Mouse (Mus musculus) liver, embryonic 13.5 days (tissue): ENCODE measurements around the gene Zg16. TPM values are rescaled to one million over a fixed set of nuclear protein-coding genes. Genes with fewer than 3 reads are reported as not detected.
A peak's percentile ranks its signal among the peaks of the same experiment; 100 is the strongest.
"Not testable (repeated sequence)": the region's sequence is repeated elsewhere in the genome, so short reads cannot be mapped to it uniquely, and the experiment has no call there.

ENCODE experiments used
- ATAC-seq: fragments of 200-750 bp; cut with Nextera tagmentation; 2 replicates; pipeline ENCODE4 v1.8.0; 2017; ENCODE audit warnings: low read depth, mild to moderate bottlenecking, moderate number of reproducible peaks, moderate library complexity
- DNase-seq: peaks from one replicate; pipeline ENCODE4 v3.0.0; 2022
- H3K27ac ChIP-seq: fragments of 300-500 bp; sonication (generic); 2 replicates; pipeline ENCODE4 v1.5.1; 2015; ENCODE audit warnings: moderate library complexity, mild to moderate bottlenecking, inconsistent platforms
- H3K27me3 ChIP-seq: fragments of 300-500 bp; sonication (generic); 2 replicates; pipeline ENCODE4 v1.6.1; 2015; ENCODE audit warnings: mild to moderate bottlenecking, inconsistent platforms
- H3K36me3 ChIP-seq: fragments of 300-500 bp; sonication (generic); 2 replicates; pipeline ENCODE4 v1.6.1; 2015; ENCODE audit warnings: mild to moderate bottlenecking, inconsistent platforms
- H3K4me1 ChIP-seq: fragments of 300-500 bp; sonication (generic); replicated peaks from 2 replicates; pipeline ENCODE4 v1.6.1; 2015; ENCODE audit warnings: inconsistent platforms
- H3K4me2 ChIP-seq: fragments of 300-500 bp; sonication (generic); 2 replicates; pipeline ENCODE4 v1.6.1; 2015; ENCODE audit warnings: inconsistent platforms, mild to moderate bottlenecking, moderate library complexity
- H3K4me3 ChIP-seq: fragments of 300-500 bp; sonication (generic); replicated peaks from 2 replicates; pipeline ENCODE4 v1.5.1; 2015; ENCODE audit warnings: mild to moderate bottlenecking, inconsistent platforms
- H3K9ac ChIP-seq: fragments of 300-500 bp; sonication (generic); 2 replicates; pipeline ENCODE4 v1.6.1; 2015; ENCODE audit warnings: mild to moderate bottlenecking, inconsistent platforms
- H3K9me3 ChIP-seq: fragments of 300-500 bp; sonication (generic); replicated peaks from 2 replicates; pipeline ENCODE4 v1.6.1; 2016; ENCODE audit warnings: inconsistent platforms
- WGBS: fragments of 180-500 bp; shearing (Covaris S2); methylation state at CpG from one replicate; pipeline ENCODE4 v1.1.7; 2015; ENCODE audit not compliant: insufficient replicate concordance; 5-methylcytosine and 5-hydroxymethylcytosine counted together
- polyA plus RNA-seq: library from polyadenylated mRNA; unstranded; fragments of >200 nt; fragmentation: Nextera tagmentation; extraction: Ambion mirVana; gene quantifications from 2 replicates; pipeline ENCODE4 v1.2.1, GENCODE M21; 2015

The Zg16 gene
- polyA plus RNA-seq, 1 experiment from 2014 or later: not detected

DNA sequence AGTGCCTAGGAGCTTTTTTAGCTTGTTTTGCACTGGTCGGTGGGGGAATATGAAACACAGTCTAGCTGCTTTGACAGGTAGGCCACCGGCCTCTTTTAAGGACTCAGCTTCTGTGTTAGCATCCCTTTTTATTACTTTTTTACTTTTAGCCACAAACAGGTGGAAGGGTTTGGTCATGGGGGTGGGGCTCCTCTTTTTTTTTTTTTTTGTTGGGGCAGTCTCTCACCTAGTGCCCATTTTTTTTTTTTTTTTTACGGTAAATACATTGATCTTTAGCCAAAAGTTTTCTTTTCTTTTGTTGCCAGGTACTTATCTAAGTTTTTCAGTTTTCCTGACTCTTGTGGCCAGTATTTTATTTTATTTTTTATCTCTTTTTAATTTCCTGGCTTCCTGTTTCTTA, 955 bp upstream of the Zg16 start:
- no peak for DNase-seq
- no peak overlapping the region for H3K4me3 ChIP-seq
- WGBS: 42% methylated on average over 3 of the region's 3 CpGs
- no peaks in the 10 kb centered on the region for H3K9me3 ChIP-seq
- ATAC-seq: no peak
- peaks cover 11% of the 10 kb centered on the region for H3K36me3 ChIP-seq
- H3K4me1 ChIP-seq: peaks cover 94% of the 10 kb centered on the region
- H3K27me3 ChIP-seq: no peaks in the 10 kb centered on the region
- no peak overlapping the region for H3K4me2 ChIP-seq
- H3K9ac ChIP-seq: no peak overlapping the region
- peak overlapping the region; percentile 82 for H3K27ac ChIP-seq

DNA sequence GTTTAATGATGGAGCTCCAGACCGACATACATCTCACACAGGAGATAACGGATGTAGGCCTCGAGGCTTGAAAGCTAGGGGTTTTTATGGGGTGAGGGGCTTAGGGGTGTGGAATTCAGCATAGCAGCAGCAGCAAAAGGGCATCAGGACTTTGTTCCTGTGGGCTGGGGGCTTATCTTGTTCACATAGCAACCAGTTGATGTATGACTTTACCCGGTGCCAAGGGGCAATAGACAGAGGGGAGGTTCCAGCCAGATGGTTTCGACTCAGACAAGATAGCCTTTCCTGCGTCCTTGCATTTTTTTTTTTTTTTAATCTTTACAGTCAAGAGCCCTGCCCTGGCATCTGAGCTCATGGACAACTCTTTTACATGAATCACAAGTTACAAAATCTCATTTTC, 1.4 kb downstream of the Zg16 start:
- 0 out of 2 replicates have a peak overlapping the region, but pooled peaks have one; percentile 29 for H3K9ac ChIP-seq
- H3K4me1 ChIP-seq: peaks cover 82% of the 10 kb centered on the region
- H3K4me3 ChIP-seq, H3K27me3 ChIP-seq, H3K9me3 ChIP-seq, H3K4me2 ChIP-seq, H3K36me3 ChIP-seq: not testable (repeated sequence)
- peak; percentile 57 for ATAC-seq
- H3K27ac ChIP-seq: peak overlapping the region; percentile 82
- peak; percentile 54 for DNase-seq
- WGBS: 27% methylated on average over 6 of the region's 6 CpGs

DNA sequence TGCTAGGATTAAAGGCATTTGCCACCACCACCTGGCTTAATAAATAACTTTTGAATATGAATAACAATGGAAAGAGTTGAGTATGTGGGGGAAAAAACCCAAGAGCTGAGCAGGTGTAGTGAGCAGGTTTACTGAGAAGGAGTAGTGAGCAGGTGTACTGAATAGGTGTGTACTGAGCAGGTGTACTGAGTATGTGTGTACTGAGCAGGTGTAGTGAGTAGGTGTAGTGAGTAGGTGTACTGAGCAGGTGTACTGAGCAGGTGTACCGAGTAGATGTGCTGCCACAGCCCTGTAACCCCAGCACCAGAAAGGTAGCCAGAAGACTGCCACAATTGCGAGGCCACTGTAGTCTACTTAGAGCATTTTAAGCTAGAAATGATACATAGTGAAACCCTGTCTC, 2.3 kb downstream of the Zg16 start:
- DNase-seq (no peak), ATAC-seq (no peak)
- peak overlapping the region; percentile 43; the same call in 1 of the 2 replicates for H3K27ac ChIP-seq
- H3K36me3 ChIP-seq: no peaks in the 10 kb centered on the region
- H3K9me3 ChIP-seq: no peaks in the 10 kb centered on the region
- no peak overlapping the region for H3K9ac ChIP-seq
- no peak overlapping the region for H3K4me2 ChIP-seq
- 75% methylated on average over 2 of the region's 2 CpGs for WGBS
- peaks cover 72% of the 10 kb centered on the region for H3K4me1 ChIP-seq
- H3K27me3 ChIP-seq: no peaks in the 10 kb centered on the region
- H3K4me3 ChIP-seq: no peak overlapping the region

DNA sequence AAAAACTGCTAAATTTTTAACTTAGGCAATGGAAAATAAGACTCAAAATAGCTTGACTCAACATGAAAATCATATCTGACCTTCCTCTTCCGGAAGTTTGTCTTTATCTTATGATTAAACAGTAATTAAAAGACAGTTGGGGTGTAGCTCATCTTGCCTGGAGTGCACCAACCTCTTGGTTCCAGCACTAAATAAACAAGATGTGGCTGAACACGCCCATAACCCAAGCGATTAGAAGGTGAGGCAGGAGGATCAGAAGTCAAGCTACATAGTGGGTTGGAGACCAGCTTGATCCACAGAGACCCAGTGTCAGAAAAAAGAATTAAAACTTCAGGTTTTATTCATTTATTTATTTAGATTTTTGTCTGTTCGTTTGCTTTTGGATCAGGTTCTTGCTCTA, 3.4 kb downstream of the Zg16 start:
- Histone ChIP-seq H3K27ac (no peak overlapping the region), H3K4me3 (no peak overlapping the region), H3K36me3 (no peaks in the 10 kb centered on the region), H3K27me3 (no peaks in the 10 kb centered on the region), H3K9me3 (no peaks in the 10 kb centered on the region), H3K4me2 (no peak overlapping the region), H3K4me1 (peaks cover 61% of the 10 kb centered on the region), H3K9ac (no peak overlapping the region)
- 40% methylated on average over 4 of the region's 4 CpGs for WGBS
- DNase-seq (no peak), ATAC-seq (0 out of 2 replicates have a peak, but pooled peaks have one; percentile 41)

DNA sequence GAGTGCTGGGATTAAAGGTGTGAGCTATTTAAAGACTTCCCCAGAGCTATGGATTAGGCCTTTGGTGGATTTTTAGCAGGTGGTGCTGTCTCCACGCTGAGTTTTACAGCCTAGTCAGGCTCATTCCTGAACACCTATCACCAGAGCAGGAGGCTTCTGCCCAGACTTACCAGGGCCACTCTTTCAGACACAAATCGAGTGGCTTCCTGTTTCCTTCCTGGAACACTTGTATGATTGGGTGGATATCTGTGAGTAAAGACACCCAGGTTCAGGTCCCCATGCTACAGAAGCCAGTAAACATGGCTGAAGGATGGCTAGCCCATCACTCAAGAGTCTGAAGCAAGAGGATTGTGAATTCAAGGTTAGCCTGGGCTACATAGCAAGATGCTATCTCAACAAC, 4.1 kb downstream of the Zg16 start:
- H3K9me3 ChIP-seq: no peaks in the 10 kb centered on the region

DNA sequence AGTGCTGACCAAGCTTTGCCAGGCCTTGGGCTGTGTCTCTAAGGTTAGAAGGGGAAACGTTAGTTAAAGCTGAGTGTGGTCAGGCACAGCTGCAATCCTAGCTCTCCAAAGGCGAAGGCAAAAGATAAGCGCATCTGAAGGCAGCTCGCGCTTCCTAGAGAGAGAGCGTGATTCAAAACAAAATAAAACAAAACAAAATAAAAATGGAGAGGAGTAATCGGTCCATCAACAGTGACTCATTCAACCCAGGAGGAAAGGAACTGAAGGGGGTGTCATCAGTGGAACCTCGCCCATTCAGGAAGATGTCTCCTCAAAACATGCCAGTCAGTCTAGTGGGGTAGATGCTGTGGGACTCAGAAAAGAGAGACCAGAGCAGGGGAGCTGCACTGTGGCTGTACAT, 4.9 kb downstream of the Zg16 start:
- Histone ChIP-seq H3K4me3 (no peak overlapping the region), H3K27me3 (no peaks in the 10 kb centered on the region), H3K9ac (no peak overlapping the region), H3K4me1 (peaks cover 49% of the 10 kb centered on the region), H3K4me2 (no peak overlapping the region), H3K36me3 (no peaks in the 10 kb centered on the region), H3K9me3 (no peaks in the 10 kb centered on the region), H3K27ac (peak overlapping the region; percentile 29; the same call in 1 of the 2 replicates)
- 40% methylated on average over 8 of the region's 8 CpGs for WGBS
- DNase-seq: no peak
- ATAC-seq: no peak

More for the DNA sequence above, 4.1 kb downstream of the Zg16 start:
- H3K4me2 ChIP-seq: no peak overlapping the region
- H3K27ac ChIP-seq: no peak overlapping the region
- WGBS: 26% methylated on average over 2 of the region's 2 CpGs
- DNase-seq (no peak), ATAC-seq (no peak)
- no peak overlapping the region for H3K4me3 ChIP-seq
- H3K9ac ChIP-seq: no peak overlapping the region
- no peaks in the 10 kb centered on the region for H3K27me3 ChIP-seq
- no peaks in the 10 kb centered on the region for H3K36me3 ChIP-seq
- H3K4me1 ChIP-seq: peaks cover 56% of the 10 kb centered on the region

DNA sequence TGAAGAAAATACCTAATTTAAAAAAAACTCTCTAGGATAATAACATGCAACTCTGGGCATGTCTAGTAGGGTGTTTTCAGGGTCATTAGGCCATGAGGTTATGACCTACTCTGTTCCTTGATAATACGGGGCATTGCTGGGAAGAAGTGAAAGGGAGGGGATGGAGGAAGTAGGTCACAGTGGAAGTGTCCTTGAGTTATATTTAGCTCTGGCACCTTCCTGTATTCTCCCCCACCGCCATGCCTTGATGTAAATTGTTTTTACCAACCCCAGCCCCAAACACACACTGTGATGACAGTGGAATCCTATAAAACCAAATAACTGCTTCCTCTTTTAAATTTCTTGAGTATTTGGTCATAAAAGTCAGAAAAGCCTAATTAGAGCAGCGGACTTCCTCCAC, 7.1 kb downstream of the Zg16 start:
- Histone ChIP-seq H3K4me2 (no peak overlapping the region), H3K9me3 (0 out of 2 replicates have a peak, but pooled peaks cover 1% of the 10 kb centered on the region), H3K36me3 (no peaks in the 10 kb centered on the region), H3K9ac (no peak overlapping the region), H3K4me3 (no peak overlapping the region), H3K27ac (no peak overlapping the region), H3K27me3 (no peaks in the 10 kb centered on the region), H3K4me1 (peaks cover 27% of the 10 kb centered on the region)
- DNase-seq (no peak), ATAC-seq (no peak)
- WGBS: 57% methylated on average over 3 of the region's 3 CpGs

DNA sequence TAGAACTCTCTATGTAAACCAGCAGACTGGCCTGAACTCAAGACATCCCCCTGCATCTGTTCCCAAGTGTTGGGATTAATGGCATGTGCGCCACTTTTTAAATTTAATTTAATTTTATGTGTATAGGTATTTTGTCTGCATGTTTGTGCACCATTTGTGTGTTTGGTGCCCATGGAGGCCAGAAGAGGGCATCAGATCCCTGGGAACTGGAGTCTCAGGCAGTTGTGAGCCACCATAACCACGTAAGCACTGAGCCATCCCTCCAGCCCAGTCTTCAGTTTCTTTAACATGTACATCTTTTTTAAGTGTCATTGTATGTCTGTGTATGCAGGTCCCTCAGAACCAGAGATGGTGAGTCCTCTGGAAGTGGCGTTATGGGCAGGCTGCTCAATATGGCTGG, 9.4 kb downstream of the Zg16 start:
- Histone ChIP-seq H3K27ac (no peak overlapping the region), H3K36me3 (no peaks in the 10 kb centered on the region), H3K27me3 (no peaks in the 10 kb centered on the region), H3K4me2 (no peak overlapping the region), H3K4me3 (no peak overlapping the region), H3K4me1 (peaks cover 9% of the 10 kb centered on the region), H3K9me3 (0 out of 2 replicates have a peak, but pooled peaks cover 3% of the 10 kb centered on the region), H3K9ac (no peak overlapping the region)
- WGBS: 62% methylated on average over 3 of the region's 3 CpGs
- ATAC-seq: no peak
- no peak for DNase-seq

DNA sequence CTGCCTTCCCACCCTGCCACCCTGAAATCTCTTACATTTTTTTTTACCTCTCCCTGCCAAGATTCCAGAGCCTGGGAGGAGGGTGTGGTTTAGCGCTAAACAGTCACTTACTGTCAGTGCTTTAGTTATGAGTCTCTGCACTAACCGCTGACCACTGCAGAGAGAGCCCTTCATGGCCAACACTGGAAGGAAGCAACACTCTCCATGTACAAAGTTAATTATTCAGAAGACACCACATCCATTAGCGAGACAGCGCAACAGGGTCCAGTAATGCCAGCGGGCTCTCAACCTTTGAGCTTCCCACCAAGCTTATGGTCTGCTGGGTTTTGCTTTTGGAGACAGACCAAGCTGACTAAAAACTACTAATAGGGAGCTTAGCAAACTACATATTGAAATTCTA, 10.9 kb downstream of the Zg16 start:
- Histone ChIP-seq H3K4me3 (no peak overlapping the region), H3K4me1 (no peaks in the 10 kb centered on the region), H3K9ac (no peak overlapping the region), H3K4me2 (no peak overlapping the region), H3K27me3 (no peaks in the 10 kb centered on the region), H3K9me3 (0 out of 2 replicates have a peak, but pooled peaks cover 3% of the 10 kb centered on the region), H3K36me3 (no peaks in the 10 kb centered on the region), H3K27ac (no peak overlapping the region)
- DNase-seq: no peak
- 75% methylated on average over 5 of the region's 5 CpGs for WGBS
- ATAC-seq: no peak

DNA sequence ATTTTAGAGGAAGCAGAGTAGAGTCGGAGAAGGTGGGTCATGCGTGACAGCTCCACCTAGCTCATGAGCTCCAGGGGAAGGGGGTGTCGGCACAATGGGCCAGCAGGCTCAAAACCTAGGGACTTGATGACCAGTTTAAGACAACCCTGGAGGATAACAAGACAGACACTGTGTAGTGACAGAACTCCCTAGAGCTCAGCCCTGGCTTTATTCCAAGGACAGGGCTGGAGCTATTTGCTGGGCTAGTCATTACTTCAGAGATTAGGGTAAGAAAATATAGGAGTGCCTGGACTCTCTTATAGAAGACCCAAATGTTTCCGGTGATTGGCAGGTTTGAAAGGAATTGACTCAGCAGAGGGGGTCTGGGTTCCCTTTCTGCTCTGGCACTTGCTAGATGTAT, 13.9 kb downstream of the Zg16 start:
- H3K4me1 ChIP-seq: no peaks in the 10 kb centered on the region

DNA sequence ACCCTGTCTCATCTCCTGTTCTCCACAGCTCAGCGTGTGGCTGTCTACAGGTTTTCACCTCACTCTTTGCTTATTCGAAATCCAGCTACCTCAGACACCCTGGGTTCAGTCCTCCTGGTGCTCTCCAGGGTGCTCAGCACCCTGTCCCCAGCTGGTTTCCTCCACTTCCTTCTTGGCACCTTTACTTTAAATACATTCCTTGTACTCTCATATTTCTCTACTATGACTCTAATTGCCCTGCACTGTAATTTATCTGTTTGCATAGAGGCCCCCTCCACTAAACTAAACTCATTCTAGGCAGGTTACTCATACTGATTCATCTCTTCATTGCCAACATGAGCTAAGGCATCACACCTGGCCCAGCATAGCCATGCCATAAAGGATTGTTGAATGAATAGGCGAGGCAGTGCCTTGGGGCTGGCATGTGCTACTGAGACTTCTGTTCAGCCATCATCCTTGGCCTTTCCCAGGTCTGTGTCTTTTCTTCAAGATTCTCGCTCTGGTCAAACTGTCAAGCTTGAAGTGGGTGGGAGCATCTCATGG, 16.2 kb downstream of the Zg16 start:
- H3K4me2 ChIP-seq: no peak overlapping the region
- H3K27me3 ChIP-seq: no peaks in the 10 kb centered on the region
- ATAC-seq (no peak), DNase-seq (no peak)
- H3K4me1 ChIP-seq: no peaks in the 10 kb centered on the region
- 0 out of 2 replicates have a peak, but pooled peaks cover 3% of the 10 kb centered on the region for H3K9me3 ChIP-seq
- WGBS: 56% methylated on average over 4 of the region's 4 CpGs
- H3K36me3 ChIP-seq: no peaks in the 10 kb centered on the region
- H3K4me3 ChIP-seq: no peak overlapping the region
- H3K27ac ChIP-seq: no peak overlapping the region
- H3K9ac ChIP-seq: no peak overlapping the region

More for the DNA sequence above, 13.9 kb downstream of the Zg16 start:
- Histone ChIP-seq H3K27ac (no peak overlapping the region), H3K4me3 (no peak overlapping the region), H3K9ac (no peak overlapping the region), H3K36me3 (no peaks in the 10 kb centered on the region), H3K27me3 (no peaks in the 10 kb centered on the region), H3K9me3 (0 out of 2 replicates have a peak, but pooled peaks cover 3% of the 10 kb centered on the region), H3K4me2 (no peak overlapping the region)
- WGBS: 74% methylated on average over 4 of the region's 4 CpGs
- ATAC-seq (no peak), DNase-seq (no peak)

DNA sequence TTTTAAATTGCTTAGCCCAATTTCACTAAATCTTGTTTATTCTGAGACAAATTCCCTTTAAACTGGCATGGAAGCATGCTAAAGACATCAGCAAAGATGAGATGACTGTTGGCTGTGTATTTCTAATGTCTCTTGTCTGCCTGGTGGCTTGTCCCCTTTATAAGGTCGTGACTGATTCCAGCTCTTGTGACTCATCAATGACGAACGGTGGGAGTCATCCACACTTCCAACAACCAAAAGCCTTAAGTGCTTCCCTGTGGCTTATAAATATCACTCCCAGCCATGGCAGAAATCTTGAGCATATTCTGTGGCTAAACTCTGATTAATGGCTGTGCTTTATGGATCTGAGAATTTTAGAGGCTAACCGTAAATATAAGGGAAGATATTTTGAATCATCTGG, 20.8 kb downstream of the Zg16 start:
- Histone ChIP-seq H3K4me3 (no peak overlapping the region), H3K9ac (no peak overlapping the region), H3K27ac (no peak overlapping the region), H3K4me2 (no peak overlapping the region), H3K27me3 (no peaks in the 10 kb centered on the region), H3K36me3 (no peaks in the 10 kb centered on the region), H3K4me1 (no peaks in the 10 kb centered on the region), H3K9me3 (no peaks in the 10 kb centered on the region)
- DNase-seq: no peak
- no peak for ATAC-seq
- WGBS: 68% methylated on average over 4 of the region's 4 CpGs
